ENCODE assay signal across 9 mouse cellular contexts in the genomic region with DNA sequence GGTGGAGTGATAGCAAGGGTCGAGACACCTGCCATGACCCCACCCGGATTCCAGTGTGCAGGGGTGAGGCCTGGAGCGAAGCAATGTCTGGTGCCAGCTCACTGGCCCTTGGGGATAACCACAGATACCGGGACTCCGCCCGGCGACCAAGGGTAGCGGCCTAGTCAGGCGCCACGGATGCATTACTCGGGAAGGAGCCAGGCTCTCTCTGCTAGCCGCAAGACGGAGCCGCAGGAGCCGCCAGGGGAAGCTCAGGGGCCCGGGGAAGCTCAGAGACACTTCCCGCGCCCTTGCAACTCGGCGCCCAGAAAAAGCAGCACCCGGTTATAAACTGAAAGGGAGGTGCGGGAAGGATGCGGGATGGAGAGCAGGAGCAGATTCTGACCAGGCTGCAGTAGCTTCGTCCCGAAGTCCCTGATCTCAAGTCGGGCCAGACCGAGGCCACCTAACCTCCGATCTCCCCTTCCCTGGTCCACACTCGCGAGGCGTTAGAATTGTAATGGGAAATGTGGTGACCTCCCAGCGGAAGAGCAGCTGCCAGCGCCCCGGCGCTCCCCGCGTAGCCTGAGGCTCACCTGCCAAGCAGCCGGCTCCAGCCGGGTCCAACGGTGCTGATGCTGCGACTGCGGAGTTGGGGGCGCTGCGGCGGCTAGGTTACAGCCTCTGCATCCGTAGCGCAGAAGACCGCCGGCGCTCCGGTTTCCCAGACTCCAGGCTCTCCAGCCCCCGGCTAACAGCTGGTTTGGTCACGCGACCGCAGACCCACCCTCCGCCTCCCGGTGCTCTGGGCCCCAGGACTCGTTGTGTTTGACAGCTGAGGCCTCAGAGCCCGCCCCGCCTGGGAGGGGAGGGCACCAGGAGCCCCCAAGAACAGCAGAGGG. TPM values are rescaled to one million over a fixed set of nuclear protein-coding genes. Genes with fewer than 3 reads are reported as not detected.
DNase-seq lines count a peak whose midpoint lies in the region; ATAC-seq and TF ChIP-seq lines count a peak whose summit lies in the region.
"Had no signal": no experiment of that assay in that cellular context is flagged by ENCODE, and none has a peak within 500 bp of the region (broad histone marks: within the 10 kb centered on the region; RNA-seq: fewer than 3 reads in every experiment).

A gene (minus strand): TSS at position 825 of the 881 bp plus-strand sequence.

- ATAC-seq in heart, embryonic 11.5 days (replicated peaks; ENCODE audit: insufficient number of reproducible peaks, low FRiP score, low TSS enrichment): peak; percentile 67
- ATAC-seq in kidney, postnatal 0 days (replicated peaks; ENCODE audit: low FRiP score, low read depth): peak; percentile 69
- ATAC-seq in limb, embryonic 15.5 days (ENCODE audit: insufficient number of reproducible peaks, low FRiP score, low TSS enrichment, low read depth): peak; percentile 77
- ATAC-seq in midbrain, postnatal 0 days (ENCODE audit: low FRiP score): peak; percentile 86

- peaks cover 19% of the 10 kb centered on the region for H3K27me3 ChIP-seq in heart, embryonic 11.5 days (ENCODE audit: control insufficient read depth, insufficient read depth, low read length)
- no peaks in the 10 kb centered on the region for H3K27me3 ChIP-seq in kidney, postnatal 0 days (ENCODE audit: insufficient read depth, low read length)
- H3K27me3 ChIP-seq in limb, embryonic 15.5 days: no peaks in the 10 kb centered on the region
- H3K27me3 ChIP-seq in midbrain, postnatal 0 days (ENCODE audit: insufficient read depth, low read length): no peaks in the 10 kb centered on the region

- H3K4me3 ChIP-seq in embryonic fibroblast, embryonic 13.5 days (ENCODE audit: insufficient read depth, low read length): peak within 1 kb of the TSS; percentile 49
- H3K4me3 ChIP-seq in heart, embryonic 11.5 days (ENCODE audit: low read depth, low read length): peak within 1 kb of the TSS; percentile 55
- peak within 1 kb of the TSS; percentile 46 for H3K4me3 ChIP-seq in kidney, postnatal 0 days (replicated peaks; ENCODE audit: low read depth, low read length)
- H3K4me3 ChIP-seq in limb, embryonic 15.5 days: peak within 1 kb of the TSS; percentile 49
- peak within 1 kb of the TSS; percentile 76 for H3K4me3 ChIP-seq in midbrain, postnatal 0 days (ENCODE audit: low read depth, low read length)

- TF ChIP-seq CTCF in embryonic fibroblast, embryonic 13.5 days (IDR thresholded peaks at IDR 0.05; ENCODE audit: borderline replicate concordance, insufficient read depth, low read length): no peak
- no peak for TF ChIP-seq CTCF in kidney, postnatal 0 days (IDR thresholded peaks at IDR 0.05; ENCODE audit: low read depth)
- peak; percentile 27 for TF ChIP-seq CTCF in midbrain, postnatal 0 days (IDR thresholded peaks at IDR 0.05)

- H3K36me3 ChIP-seq in heart, embryonic 11.5 days (ENCODE audit: control insufficient read depth, insufficient read depth, low read length): no peaks in the 10 kb centered on the region
- H3K36me3 ChIP-seq in kidney, postnatal 0 days (ENCODE audit: insufficient read depth, low read length): no peaks in the 10 kb centered on the region
- H3K36me3 ChIP-seq in limb, embryonic 15.5 days: no peaks in the 10 kb centered on the region
- no peaks in the 10 kb centered on the region for H3K36me3 ChIP-seq in midbrain, postnatal 0 days (ENCODE audit: insufficient read depth, low read length)

- H3K4me2 ChIP-seq in heart, embryonic 11.5 days: peak within 1 kb of the TSS; percentile 88
- H3K4me2 ChIP-seq in kidney, postnatal 0 days (ENCODE audit: low read length): peak within 1 kb of the TSS; percentile 87
- peak within 1 kb of the TSS; percentile 90 for H3K4me2 ChIP-seq in limb, embryonic 15.5 days
- H3K4me2 ChIP-seq in midbrain, postnatal 0 days (ENCODE audit: low read depth, low read length, poor library complexity, severe bottlenecking): peak within 1 kb of the TSS; percentile 72

- H3K9me3 ChIP-seq in heart, embryonic 11.5 days (replicated peaks; ENCODE audit: control insufficient read depth, low read length): no peaks in the 10 kb centered on the region
- H3K9me3 ChIP-seq in kidney, postnatal 0 days (replicated peaks; ENCODE audit: low read length): no peaks in the 10 kb centered on the region
- no peaks in the 10 kb centered on the region for H3K9me3 ChIP-seq in limb, embryonic 15.5 days
- H3K9me3 ChIP-seq in midbrain, postnatal 0 days (ENCODE audit: low read length): no peaks in the 10 kb centered on the region

- DNase-seq in B cell, adult 2 months: peak; percentile 5 to 15
- peak; percentile 93 for DNase-seq in brain, adult 2 months (ENCODE audit: low read depth, low spot score)
- peak; percentile 76 for DNase-seq in kidney, postnatal 0 days (ENCODE audit: low spot score)
- peak; percentile 87 for DNase-seq in midbrain, postnatal 0 days (ENCODE audit: low spot score)
- DNase-seq in thymus, adult 18-20 months: peak; percentile 12 to 26

- H3K27ac ChIP-seq in embryonic fibroblast, embryonic 13.5 days (ENCODE audit: insufficient read depth, low read length): no peak within 1 kb of the TSS
- H3K27ac ChIP-seq in heart, embryonic 11.5 days (ENCODE audit: low read depth, low read length): peak within 1 kb of the TSS; percentile 35; the same call in 1 of the 2 replicates
- no peak within 1 kb of the TSS; the same call in 1 of the 2 replicates for H3K27ac ChIP-seq in kidney, postnatal 0 days
- peak within 1 kb of the TSS; percentile 19 for H3K27ac ChIP-seq in limb, embryonic 15.5 days
- H3K27ac ChIP-seq in midbrain, postnatal 0 days (ENCODE audit: low read depth, low read length): peak within 1 kb of the TSS; percentile 91

- WGBS in heart, embryonic 11.5 days (ENCODE audit: insufficient replicate concordance): under 1% methylated on average over 59 of the region's 60 CpGs
- 2% methylated on average over 60 of the region's 60 CpGs for WGBS in kidney, postnatal 0 days
- WGBS in limb, embryonic 15.5 days: 2% methylated on average over 60 of the region's 60 CpGs
- under 1% methylated on average over 60 of the region's 60 CpGs for WGBS in midbrain, postnatal 0 days

- TF ChIP-seq POLR2A in embryonic fibroblast, embryonic 13.5 days (IDR thresholded peaks at IDR 0.05; ENCODE audit: low read depth, low read length): no peak

- peaks cover 2% of the 10 kb centered on the region for H3K4me1 ChIP-seq in embryonic fibroblast, embryonic 13.5 days (ENCODE audit: control insufficient read depth, insufficient read depth, low read length)
- H3K4me1 ChIP-seq in heart, embryonic 11.5 days (ENCODE audit: control insufficient read depth, insufficient read depth, low read length): peaks cover 8% of the 10 kb centered on the region; the same call in 1 of the 2 replicates
- peaks cover 8% of the 10 kb centered on the region; the same call in 1 of the 2 replicates for H3K4me1 ChIP-seq in kidney, postnatal 0 days (replicated peaks; ENCODE audit: insufficient read depth, low read length)
- peaks cover 14% of the 10 kb centered on the region for H3K4me1 ChIP-seq in limb, embryonic 15.5 days
- peaks cover 13% of the 10 kb centered on the region; the same call in 1 of the 2 replicates for H3K4me1 ChIP-seq in midbrain, postnatal 0 days (ENCODE audit: insufficient read depth, low read length)

- peak within 1 kb of the TSS; percentile 66 for H3K9ac ChIP-seq in heart, embryonic 11.5 days (ENCODE audit: low read depth, low read length)
- H3K9ac ChIP-seq in kidney, postnatal 0 days (ENCODE audit: low read depth, low read length): peak within 1 kb of the TSS; percentile 57
- peak within 1 kb of the TSS; percentile 27; the same call in 1 of the 2 replicates for H3K9ac ChIP-seq in limb, embryonic 15.5 days
- peak within 1 kb of the TSS; percentile 90 for H3K9ac ChIP-seq in midbrain, postnatal 0 days (replicated peaks; ENCODE audit: low read length, poor library complexity, severe bottlenecking)

RNA-seq across cellular contexts. Expression of the gene that starts here (rescaled TPM):
- polyA plus RNA-seq in embryonic fibroblast, embryonic 13.5 days (2011; ENCODE audit: insufficient read length, low read depth, missing spikeins): 13.1 and 19.9 TPM in 2 replicates
- polyA plus RNA-seq in heart, embryonic 11.5 days (2014; fragmentation: Nextera tagmentation; extraction: Ambion mirVana): 15.5 and 17.7 TPM in 2 replicates
- 7.0 and 8.2 TPM in 2 replicates for polyA plus RNA-seq in kidney, postnatal 0 days (2015; fragmentation: Nextera tagmentation; extraction: Ambion mirVana)
- polyA plus RNA-seq in limb, embryonic 15.5 days (2015; fragmentation: Nextera tagmentation; extraction: Ambion mirVana): 6.4 and 7.8 TPM in 2 replicates
- total RNA-seq in midbrain, postnatal 0 days (2014; rRNA removed): 127 and 136 TPM in 2 replicates
- polyA plus RNA-seq in midbrain, postnatal 0 days (2015; fragmentation: Nextera tagmentation; extraction: Ambion mirVana): 96.8 and 113 TPM in 2 replicates
- total RNA-seq: MEL had no signal

Comparison
In these comparisons a context has a peak if more than half of its experiments do, and no peak if none do; other contexts are left out.
1. DNase-seq: peak in every context shown above with its lines; median percentile 93 in brain, adult 2 months; 87 in midbrain, postnatal 0 days; 76 in kidney, postnatal 0 days; 19 in thymus, adult 18-20 months; 10 in B cell, adult 2 months.
2. H3K27ac ChIP-seq: peak in heart, embryonic 11.5 days (single experiment), limb, embryonic 15.5 days (single experiment) and midbrain, postnatal 0 days (single experiment); none in embryonic fibroblast, embryonic 13.5 days (single experiment) and kidney, postnatal 0 days (single experiment).
3. H3K9ac ChIP-seq: peak in every context shown above with its lines; median percentile 90 in midbrain, postnatal 0 days; 66 in heart, embryonic 11.5 days; 57 in kidney, postnatal 0 days; 27 in limb, embryonic 15.5 days.
4. Peak in every context shown above with its lines, with median percentiles within 50 percentile points of each other: H3K4me3 ChIP-seq, ATAC-seq and H3K4me2 ChIP-seq.